Mouse (Mus musculus) ES-Bruce4 (cell line): ENCODE data around the gene Cadm4. TPM values are rescaled to one million over a fixed set of nuclear protein-coding genes. Genes with fewer than 3 reads are reported as not detected.

Experiments used
- H3K27ac ChIP-seq: 2 replicates; pipeline ENCODE4 v1.5.1; 2012; ENCODE audit warnings: low read length, inconsistent platforms; ENCODE audit not compliant: insufficient read depth
- H3K27me3 ChIP-seq: 2 replicates; pipeline ENCODE4 v1.6.1; 2012; ENCODE audit warnings: mild to moderate bottlenecking, low read length, inconsistent platforms; ENCODE audit not compliant: control insufficient read depth, poor library complexity, insufficient read depth, severe bottlenecking
- H3K36me3 ChIP-seq: 2 replicates; pipeline ENCODE4 v1.6.1; 2012; ENCODE audit warnings: inconsistent platforms, mild to moderate bottlenecking, low read length, moderate library complexity; ENCODE audit not compliant: control insufficient read depth, poor library complexity, insufficient read depth, severe bottlenecking
- H3K4me1 ChIP-seq: one replicate; pipeline ENCODE4 v1.8.1; 2011; ENCODE audit warnings: low read length; ENCODE audit not compliant: control insufficient read depth, insufficient read depth
- H3K4me3 ChIP-seq: 2 replicates; pipeline ENCODE4 v1.5.1; 2011; ENCODE audit warnings: low read depth, mild to moderate bottlenecking, low read length
- H3K9ac ChIP-seq: 2 replicates; pipeline ENCODE4 v1.6.1; 2012; ENCODE audit warnings: low read depth, mild to moderate bottlenecking, inconsistent platforms; ENCODE audit not compliant: poor library complexity, severe bottlenecking
- H3K9me3 ChIP-seq: replicated peaks from 2 replicates; pipeline ENCODE4 v1.6.1; 2012; ENCODE audit warnings: mild to moderate bottlenecking, low read length, inconsistent platforms; ENCODE audit not compliant: control insufficient read depth, poor library complexity, insufficient read depth, severe bottlenecking
- CTCF ChIP-seq: IDR thresholded peaks from one replicate; pipeline ENCODE4 v1.8.1; 2011; ENCODE audit warnings: low read depth, low read length
- EP300 ChIP-seq: IDR thresholded peaks from 2 replicates; pipeline ENCODE4 v1.6.1; 2011; ENCODE audit warnings: low read depth, low read length; ENCODE audit not compliant: insufficient read depth
- POLR2A ChIP-seq: IDR thresholded peaks from one replicate; pipeline ENCODE4 v1.8.1; 2011; ENCODE audit warnings: low read length; ENCODE audit not compliant: insufficient read depth
- polyA plus RNA-seq: library from polyadenylated mRNA; stranded (reverse); fragments of >200 nt; gene quantifications from 2 replicates; pipeline ENCODE4 v1.2.4, GENCODE M21; 2011; ENCODE audit warnings: low read depth; ENCODE audit not compliant: missing spikeins, insufficient read depth, insufficient read length

Gene Cadm4
- polyA plus RNA-seq, 1 experiment: 10.4 TPM

DNA sequence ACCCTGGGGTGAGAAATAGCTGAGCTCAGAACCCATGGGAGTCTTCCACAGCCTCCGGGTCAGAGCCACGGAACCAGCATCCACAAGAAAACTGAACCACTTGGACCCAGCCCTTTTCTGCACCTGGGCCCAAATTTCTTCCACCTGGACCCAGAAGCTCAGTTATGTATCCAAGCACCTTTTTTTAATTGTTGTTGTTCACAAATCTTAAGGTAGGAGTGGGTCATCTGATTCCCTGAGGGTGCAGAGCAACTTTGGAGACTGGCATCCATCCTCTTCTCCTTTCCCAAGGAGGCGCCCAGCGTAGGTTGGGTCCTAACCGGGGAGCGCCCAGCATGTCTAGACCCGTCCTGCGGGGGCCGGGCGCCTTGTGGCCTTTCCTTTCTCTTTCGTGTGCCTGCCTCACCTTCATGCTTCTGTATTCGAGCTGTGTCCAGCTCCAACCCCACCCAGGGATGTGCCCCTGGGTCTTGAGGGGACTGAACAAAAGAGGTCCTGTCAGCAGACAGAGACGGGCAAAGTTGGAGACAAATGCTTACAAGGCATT lies 64.3 kb downstream of the Cadm4 start, which contains the start of the genes Pinlyp and Xrcc1:
Pinlyp (minus strand) TSS at position 51 of the 547 bp plus-strand sequence.
Xrcc1 (plus strand) TSS at position 222 of the 547 bp plus-strand sequence.
- Histone ChIP-seq H3K9ac (peak within 1 kb of the TSS; percentile 78), H3K4me1 (no peaks in the 10 kb centered on the region), H3K36me3 (peaks cover 5% of the 10 kb centered on the region; the same call in 1 of the 2 replicates), H3K27ac (peak within 1 kb of the TSS; percentile 85), H3K4me3 (peak within 1 kb of the TSS; percentile 92), H3K27me3 (no peaks in the 10 kb centered on the region), H3K9me3 (no peaks in the 10 kb centered on the region)
- TF ChIP-seq EP300 (no peak), CTCF (no peak), POLR2A (no peak)

DNA sequence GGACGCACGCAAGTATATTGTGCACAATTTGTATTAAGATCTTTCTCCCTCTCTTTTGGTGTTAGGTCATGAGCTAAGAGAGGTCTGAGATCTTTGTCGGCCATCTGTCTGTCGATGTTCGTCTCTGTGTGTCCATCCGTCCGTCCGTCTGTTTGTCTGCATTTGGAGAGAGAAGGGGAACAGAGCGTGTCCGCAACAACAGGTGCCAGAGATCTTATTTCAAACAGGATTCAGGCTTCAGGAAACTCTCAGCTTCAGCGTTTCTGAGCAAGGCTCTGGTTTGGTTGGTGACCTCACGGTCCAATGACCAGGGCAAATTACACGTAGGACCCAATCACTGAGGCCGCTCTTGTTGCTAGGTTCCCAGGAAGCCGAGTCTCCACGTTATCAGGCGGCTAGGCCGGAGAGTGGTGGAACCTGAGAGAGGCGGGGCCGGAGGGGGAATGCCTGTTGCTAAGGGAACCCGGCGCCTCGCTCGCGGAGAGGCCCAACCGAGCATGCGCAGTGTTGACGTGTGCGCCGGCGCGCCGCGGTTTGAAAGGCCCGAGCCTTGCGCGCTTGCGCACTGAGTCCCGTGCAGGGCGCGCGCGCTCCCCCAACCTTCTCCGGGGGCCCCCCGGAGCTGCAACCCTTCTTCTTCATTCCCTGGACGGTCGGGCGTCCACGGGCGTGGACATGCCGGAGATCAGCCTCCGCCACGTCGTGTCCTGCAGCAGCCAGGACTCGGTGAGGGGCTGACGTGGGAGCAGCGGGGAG lies 65.0 kb downstream of the Cadm4 start:
- H3K9ac ChIP-seq: peak overlapping the region; percentile 78
- peak overlapping the region; percentile 85 for H3K27ac ChIP-seq
- no peaks in the 10 kb centered on the region for H3K27me3 ChIP-seq
- peak overlapping the region; percentile 92 for H3K4me3 ChIP-seq
- no peaks in the 10 kb centered on the region for H3K9me3 ChIP-seq
- H3K36me3 ChIP-seq: peaks cover 5% of the 10 kb centered on the region
- TF ChIP-seq POLR2A (peak; percentile 40), EP300 (no peak), CTCF (no peak)
- H3K4me1 ChIP-seq: no peaks in the 10 kb centered on the region

DNA sequence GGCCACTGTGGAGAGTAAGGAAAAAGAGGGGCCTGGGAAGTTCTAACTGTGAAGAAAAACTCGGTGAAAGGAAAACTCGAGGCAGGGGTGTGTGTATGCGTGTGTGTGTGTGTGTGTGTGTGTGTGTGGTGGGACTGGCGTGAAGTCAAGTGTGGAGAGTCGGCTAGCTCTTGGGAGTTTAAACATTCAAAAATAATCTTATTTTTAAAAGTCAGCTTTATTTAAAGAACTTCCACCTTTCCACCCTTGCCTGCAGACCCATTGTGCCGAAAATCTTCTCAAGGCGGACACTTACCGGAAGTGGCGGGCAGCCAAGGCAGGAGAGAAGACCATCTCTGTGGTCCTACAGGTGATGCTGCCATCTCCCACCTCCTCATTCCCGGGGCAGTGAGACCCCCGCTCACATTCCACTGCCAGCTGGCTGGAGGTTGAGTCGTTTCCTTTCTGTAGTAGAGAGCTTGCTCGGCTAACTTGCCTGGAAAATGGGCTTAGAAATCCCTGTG lies 65.8 kb downstream of the Cadm4 start:
- no peaks in the 10 kb centered on the region for H3K9me3 ChIP-seq
- H3K4me3 ChIP-seq: peak overlapping the region; percentile 92
- no peaks in the 10 kb centered on the region for H3K4me1 ChIP-seq
- peak overlapping the region; percentile 78 for H3K9ac ChIP-seq
- H3K27ac ChIP-seq: no peak overlapping the region
- TF ChIP-seq EP300 (no peak), CTCF (no peak), POLR2A (no peak)
- no peaks in the 10 kb centered on the region for H3K27me3 ChIP-seq
- peaks cover 13% of the 10 kb centered on the region for H3K36me3 ChIP-seq

DNA sequence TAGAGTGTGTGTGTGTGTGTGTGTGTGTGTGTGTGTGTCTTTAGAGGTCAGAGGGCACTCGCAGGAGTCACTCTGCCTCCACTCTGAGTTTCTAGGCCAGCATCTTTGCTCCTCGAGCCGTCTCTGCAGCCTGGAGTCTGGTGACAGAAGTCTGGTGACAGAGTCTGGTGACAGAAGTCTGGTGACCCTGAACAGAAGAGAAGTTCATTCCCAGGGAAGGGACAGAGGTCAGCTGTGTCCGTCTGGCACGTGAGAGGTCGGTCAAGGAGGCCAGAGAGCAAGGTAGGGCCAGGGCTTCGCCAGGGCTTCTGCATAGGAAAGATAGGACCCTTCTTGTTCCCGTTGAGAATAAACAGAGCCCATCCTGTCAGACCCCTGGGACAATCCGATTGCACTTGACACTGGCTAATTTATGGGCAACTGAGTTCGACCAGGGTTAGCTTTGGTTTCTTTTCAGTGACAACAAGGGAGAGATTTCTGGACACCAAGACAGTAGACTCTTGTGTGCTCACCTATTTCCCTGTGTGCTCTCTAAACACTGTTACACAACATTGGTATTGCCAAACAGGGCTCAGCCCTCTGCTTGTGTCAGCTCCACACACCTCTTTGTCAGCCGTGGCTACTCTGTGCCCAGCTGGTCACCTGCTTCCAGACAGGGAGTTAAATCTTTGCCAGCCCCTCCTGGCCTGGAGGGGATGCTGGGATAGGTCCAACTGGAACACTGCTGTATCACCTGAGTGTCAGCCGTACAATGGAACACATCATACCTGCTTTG lies 70.3 kb downstream of the Cadm4 start:
- H3K4me1 ChIP-seq: no peaks in the 10 kb centered on the region
- no peak overlapping the region for H3K9ac ChIP-seq
- TF ChIP-seq CTCF (no peak), EP300 (no peak), POLR2A (no peak)
- no peak overlapping the region for H3K27ac ChIP-seq
- no peaks in the 10 kb centered on the region for H3K27me3 ChIP-seq
- no peaks in the 10 kb centered on the region for H3K9me3 ChIP-seq
- H3K4me3 ChIP-seq: no peak overlapping the region
- peaks cover 16% of the 10 kb centered on the region for H3K36me3 ChIP-seq

Other genes starting within 250 kb of the Cadm4 start
- gene Zfp109, start 244.5 kb upstream of the Cadm4 start, polyA plus RNA-seq: 3.9 and 4.5 TPM in 2 replicates
- gene Zfp108, start 227.2 kb upstream of the Cadm4 start, polyA plus RNA-seq: 0.36 TPM in 1 of 2 replicates, not detected in the other
- 8.5 and 14.3 TPM in 2 replicates for gene Zfp93, start 211.6 kb upstream of the Cadm4 start, polyA plus RNA-seq
- gene Zfp61, start 180.8 kb upstream of the Cadm4 start, polyA plus RNA-seq: 5.6 and 9.0 TPM in 2 replicates
- gene Zfp94, start 165.4 kb upstream of the Cadm4 start, polyA plus RNA-seq: 4.7 and 5.3 TPM in 2 replicates
- not detected in 2 replicates for gene Tescl, start 148.1 kb upstream of the Cadm4 start, polyA plus RNA-seq
- not detected in 2 replicates for gene Lypd5, start 132.8 kb upstream of the Cadm4 start, polyA plus RNA-seq
- gene Kcnn4, start 111.8 kb upstream of the Cadm4 start, polyA plus RNA-seq: 1.4 and 1.8 TPM in 2 replicates
- 25.5 and 37.9 TPM in 2 replicates for gene Smg9, start 82.4 kb upstream of the Cadm4 start, polyA plus RNA-seq
- not detected in 2 replicates for gene Irgc1, start 29.7 kb upstream of the Cadm4 start, polyA plus RNA-seq
- gene Plaur, start 19.5 kb upstream of the Cadm4 start, polyA plus RNA-seq: 29.5 and 38.0 TPM in 2 replicates
- gene Zfp428, start 25.0 kb downstream of the Cadm4 start, polyA plus RNA-seq: 12.3 and 13.1 TPM in 2 replicates
- not detected in 2 replicates for gene AC161166.1, start 30.4 kb downstream of the Cadm4 start, polyA plus RNA-seq
- gene Irgq, start 48.7 kb downstream of the Cadm4 start, polyA plus RNA-seq: 7.2 and 8.2 TPM in 2 replicates
- 1.1 TPM in 1 of 2 replicates, not detected in the other for gene Pinlyp, start 64.1 kb downstream of the Cadm4 start, polyA plus RNA-seq
- gene Xrcc1, start 64.3 kb downstream of the Cadm4 start, polyA plus RNA-seq: 84.8 and 85.8 TPM in 2 replicates
- gene Ethe1, start 105.5 kb downstream of the Cadm4 start, polyA plus RNA-seq: 13.4 and 15.5 TPM in 2 replicates
- gene Zfp575, start 105.6 kb downstream of the Cadm4 start, polyA plus RNA-seq: 0.88 and 1.4 TPM in 2 replicates
- 5.6 and 7.1 TPM in 2 replicates for gene Phldb3, start 128.7 kb downstream of the Cadm4 start, polyA plus RNA-seq
- 0.48 and 0.81 TPM in 2 replicates for gene Lypd3, start 154.5 kb downstream of the Cadm4 start, polyA plus RNA-seq
- gene Tex101, start 194.7 kb downstream of the Cadm4 start, polyA plus RNA-seq: 0.85 and 1.5 TPM in 2 replicates
- not detected in 2 replicates for gene BC049730, start 227.2 kb downstream of the Cadm4 start, polyA plus RNA-seq
- not detected in 2 replicates for gene Gm4763, start 244.9 kb downstream of the Cadm4 start, polyA plus RNA-seq